Mouse (Mus musculus) cerebellum, adult 2 months (tissue): ENCODE measurements at regions not wholly inside any gene's neighbourhood (a gene's known extent, or its start where the extent isn't known, plus 50 kb on each side); places are given as distances from the start of the nearest gene placed in this dataset.

ENCODE experiments used
- CTCF ChIP-seq: fragments of 200-500 bp; IDR thresholded peaks from 2 replicates; pipeline ENCODE4 v1.5.1; 2011; ENCODE audit warnings: low read depth, mild to moderate bottlenecking, control low read depth, low read length, moderate library complexity, borderline replicate concordance; ENCODE audit not compliant: insufficient read depth
- POLR2A ChIP-seq: fragments of 200-500 bp; IDR thresholded peaks from 2 replicates; pipeline ENCODE4 v1.6.1; 2011; ENCODE audit warnings: low read length, control low read depth, borderline replicate concordance; ENCODE audit not compliant: insufficient read depth

GRCm38 (mm10) chr6:31859621-31860020 lies 190.4 kb upstream of the 1700012A03Rik start:
- no peak for TF ChIP-seq CTCF
- no peak for TF ChIP-seq POLR2A
